Mouse (Mus musculus): Measurements from ENCODE around the gene Becn1. TPM values are rescaled to one million over a fixed set of nuclear protein-coding genes. Genes with fewer than 3 reads are reported as not detected.
A peak's percentile ranks its signal among the peaks of the same experiment; 100 is the strongest.
"Not testable (repeated sequence)": the region's sequence is repeated elsewhere in the genome, so short reads cannot be mapped to it uniquely, and the experiment has no call there.

Becn1 gene
- polyA plus RNA-seq, 1 experiment from 2014 or later, result 72.3 TPM

GRCm38 (mm10) chr11:101330371-101330924, 28.4 kb upstream of the Becn1 start, which contains the start of gene Aoc3:
Aoc3 (plus strand) TSS chr11:101330605.
- Histone ChIP-seq H3K36me3 (replicated peaks; ENCODE audit: insufficient read depth, low read length) (peaks cover 5% of the 10 kb centered on the region; the same call in 1 of the 2 replicates), H3K9ac (replicated peaks) (no peak within 1 kb of the TSS), H3K4me3 (ENCODE audit: low read depth, low read length) (no peak within 1 kb of the TSS), H3K27ac (ENCODE audit: low read depth) (no peak within 1 kb of the TSS), H3K4me2 (ENCODE audit: low read depth, low read length) (no peak within 1 kb of the TSS), H3K4me1 (ENCODE audit: insufficient read depth) (no peaks in the 10 kb centered on the region; the same call in 1 of the 2 replicates), H3K27me3 (ENCODE audit: insufficient read depth, low read length) (no peaks in the 10 kb centered on the region), H3K9me3 (ENCODE audit: low read length) (no peaks in the 10 kb centered on the region)
- 74% methylated on average over 7 of the region's 7 CpGs for WGBS (ENCODE audit: insufficient replicate concordance)
- ATAC-seq (no peak), DNase-seq (no peak)
- TF ChIP-seq EP300 (IDR thresholded peaks at IDR 0.05; ENCODE audit: low read depth) (no peak), CTCF (IDR thresholded peaks at IDR 0.05; ENCODE audit: low read depth) (no peak)

GRCm38 (mm10) chr11:101328941-101329635, 27.0 kb upstream of the Becn1 start:
- Histone ChIP-seq H3K27me3 (ENCODE audit: insufficient read depth, low read length) (no peaks in the 10 kb centered on the region), H3K9me3 (ENCODE audit: low read length) (no peaks in the 10 kb centered on the region), H3K9ac (replicated peaks) (no peak overlapping the region), H3K4me2 (ENCODE audit: low read depth, low read length) (no peak overlapping the region), H3K36me3 (replicated peaks; ENCODE audit: insufficient read depth, low read length) (peaks cover 14% of the 10 kb centered on the region), H3K4me3 (ENCODE audit: low read depth, low read length) (no peak overlapping the region), H3K27ac (ENCODE audit: low read depth) (no peak overlapping the region), H3K4me1 (ENCODE audit: insufficient read depth) (no peaks in the 10 kb centered on the region; the same call in 1 of the 2 replicates)
- 80% methylated on average over 6 of the region's 6 CpGs for WGBS (ENCODE audit: insufficient replicate concordance)
- DNase-seq, result no peak
- TF ChIP-seq EP300 (IDR thresholded peaks at IDR 0.05; ENCODE audit: low read depth) (no peak), CTCF (IDR thresholded peaks at IDR 0.05; ENCODE audit: low read depth) (no peak)
- ATAC-seq, result no peak

- no peak overlapping the region for H3K27ac ChIP-seq (ENCODE audit: low read depth)
- no peaks in the 10 kb centered on the region; the same call in 1 of the 2 replicates for H3K4me1 ChIP-seq (ENCODE audit: insufficient read depth)
- DNase-seq (no peak), ATAC-seq (peak; percentile 37; the same call in 1 of the 2 replicates)
- H3K9ac ChIP-seq (replicated peaks), result no peak overlapping the region
- no peaks in the 10 kb centered on the region for H3K9me3 ChIP-seq (ENCODE audit: low read length)
- no peak for TF ChIP-seq CTCF (IDR thresholded peaks at IDR 0.05; ENCODE audit: low read depth)
- TF ChIP-seq EP300 (IDR thresholded peaks at IDR 0.05; ENCODE audit: low read depth), result no peak
- peaks cover 32% of the 10 kb centered on the region for H3K36me3 ChIP-seq (replicated peaks; ENCODE audit: insufficient read depth, low read length)
- H3K4me3 ChIP-seq (ENCODE audit: low read depth, low read length), result no peak overlapping the region
- H3K27me3 ChIP-seq (ENCODE audit: insufficient read depth, low read length), result no peaks in the 10 kb centered on the region
- 42% methylated on average over 3 of the region's 3 CpGs for WGBS (ENCODE audit: insufficient replicate concordance)
- no peak overlapping the region for H3K4me2 ChIP-seq (ENCODE audit: low read depth, low read length)
Measured at GRCm38 (mm10) chr11:101327311-101327710, 25.2 kb upstream of the Becn1 start.

DNA sequence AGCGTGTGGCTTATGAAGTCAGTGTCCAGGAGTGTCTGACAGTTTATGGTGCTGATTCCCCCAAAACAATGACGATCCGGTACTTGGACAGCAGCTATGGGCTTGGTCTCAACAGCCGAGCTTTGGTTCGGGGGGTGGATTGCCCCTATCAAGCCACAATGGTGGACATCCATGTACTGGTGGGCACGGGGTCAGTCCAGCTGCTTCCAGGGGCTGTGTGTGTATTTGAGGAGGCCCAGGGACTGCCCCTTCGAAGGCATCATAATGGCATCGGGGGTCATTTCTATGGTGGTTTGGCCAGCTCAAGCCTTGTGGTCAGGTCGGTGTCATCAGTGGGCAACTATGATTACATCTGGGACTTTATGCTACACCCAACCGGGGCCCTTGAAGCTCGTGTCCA, 24.1 kb upstream of the Becn1 start:
- Histone ChIP-seq H3K9ac (replicated peaks) (no peak overlapping the region), H3K4me3 (ENCODE audit: low read depth, low read length) (no peak overlapping the region), H3K27ac (ENCODE audit: low read depth) (no peak overlapping the region), H3K27me3 (ENCODE audit: insufficient read depth, low read length) (no peaks in the 10 kb centered on the region), H3K36me3 (replicated peaks; ENCODE audit: insufficient read depth, low read length) (peaks cover 44% of the 10 kb centered on the region), H3K9me3 (ENCODE audit: low read length) (no peaks in the 10 kb centered on the region), H3K4me2 (ENCODE audit: low read depth, low read length) (no peak overlapping the region), H3K4me1 (ENCODE audit: insufficient read depth) (no peaks in the 10 kb centered on the region; the same call in 1 of the 2 replicates)
- TF ChIP-seq CTCF (IDR thresholded peaks at IDR 0.05; ENCODE audit: low read depth) (no peak), EP300 (IDR thresholded peaks at IDR 0.05; ENCODE audit: low read depth) (no peak)
- DNase-seq (no peak), ATAC-seq (no peak)
- WGBS (ENCODE audit: insufficient replicate concordance), result 84% methylated on average over 11 of the region's 11 CpGs

GRCm38 (mm10) chr11:101325201-101325600, 23.1 kb upstream of the Becn1 start:
- WGBS (ENCODE audit: insufficient replicate concordance), result 88% methylated on average over 11 of the region's 11 CpGs
- ATAC-seq, result not testable (repeated sequence)

DNA sequence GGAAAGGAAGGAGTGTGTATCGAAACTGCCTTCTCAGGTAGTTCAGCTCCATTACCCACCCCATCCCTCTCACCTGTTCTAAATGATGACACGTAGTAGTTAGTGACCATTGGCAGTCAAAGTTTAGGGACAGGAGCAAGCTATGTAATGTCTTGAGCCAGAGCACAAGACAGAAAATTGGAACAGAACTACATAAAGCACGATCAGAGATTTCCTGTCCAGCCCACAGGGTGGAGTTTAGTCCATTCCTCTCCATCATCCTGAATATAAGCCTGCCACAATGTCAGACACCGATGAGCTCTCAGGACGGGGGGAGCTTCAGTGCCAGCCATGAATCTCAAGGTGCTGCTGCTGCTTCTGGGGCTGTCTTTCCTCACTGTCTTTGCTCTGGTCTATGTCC, 22.7 kb upstream of the Becn1 start, which contains the start of gene Aoc2:
Gene Aoc2, plus strand, starts transcription at position 301 of the 400 bp plus-strand sequence.
- H3K27ac ChIP-seq (ENCODE audit: low read depth), result no peak within 1 kb of the TSS
- DNase-seq (no peak), ATAC-seq (no peak)
- no peaks in the 10 kb centered on the region; the same call in 1 of the 2 replicates for H3K4me1 ChIP-seq (ENCODE audit: insufficient read depth)
- no peaks in the 10 kb centered on the region for H3K9me3 ChIP-seq (ENCODE audit: low read length)
- WGBS (ENCODE audit: insufficient replicate concordance), result 89% methylated on average over 5 of the region's 5 CpGs
- H3K4me2 ChIP-seq (ENCODE audit: low read depth, low read length), result no peak within 1 kb of the TSS
- no peak within 1 kb of the TSS for H3K4me3 ChIP-seq (ENCODE audit: low read depth, low read length)
- H3K27me3 ChIP-seq (ENCODE audit: insufficient read depth, low read length), result no peaks in the 10 kb centered on the region
- TF ChIP-seq EP300 (IDR thresholded peaks at IDR 0.05; ENCODE audit: low read depth) (no peak), CTCF (IDR thresholded peaks at IDR 0.05; ENCODE audit: low read depth) (no peak)
- no peak within 1 kb of the TSS for H3K9ac ChIP-seq (replicated peaks)
- peaks cover 58% of the 10 kb centered on the region for H3K36me3 ChIP-seq (replicated peaks; ENCODE audit: insufficient read depth, low read length)

More at GRCm38 (mm10) chr11:101325201-101325600, 23.1 kb upstream of the Becn1 start:
- H3K36me3 ChIP-seq (replicated peaks; ENCODE audit: insufficient read depth, low read length), result peaks cover 53% of the 10 kb centered on the region
- not testable (repeated sequence) for H3K4me2 ChIP-seq (ENCODE audit: low read depth, low read length); H3K4me1 ChIP-seq (ENCODE audit: insufficient read depth); H3K4me3 ChIP-seq (ENCODE audit: low read depth, low read length); H3K9me3 ChIP-seq (ENCODE audit: low read length); DNase-seq; H3K27me3 ChIP-seq (ENCODE audit: insufficient read depth, low read length); H3K27ac ChIP-seq (ENCODE audit: low read depth); H3K9ac ChIP-seq (replicated peaks)
